Mouse (Mus musculus) layer of hippocampus, postnatal 10 days (tissue): ENCODE measurements around the gene Tpx2. TPM values are rescaled to one million over a fixed set of nuclear protein-coding genes. Genes with fewer than 3 reads are reported as not detected.

Experiments
- DNase-seq, 2 experiments: peaks; one replicate each; pipeline ENCODE4 v3.0.0; 2021; ENCODE audit warnings: low spot score in 2 of 2
- total RNA-seq, 2 experiments: library from RNA; stranded (reverse); gene quantifications; 2 replicates each; pipeline ENCODE4 v1.2.3; 2021

Gene Tpx2
- total RNA-seq, 2 experiments from 2014 or later: 5.9 to 6.6 TPM

DNA sequence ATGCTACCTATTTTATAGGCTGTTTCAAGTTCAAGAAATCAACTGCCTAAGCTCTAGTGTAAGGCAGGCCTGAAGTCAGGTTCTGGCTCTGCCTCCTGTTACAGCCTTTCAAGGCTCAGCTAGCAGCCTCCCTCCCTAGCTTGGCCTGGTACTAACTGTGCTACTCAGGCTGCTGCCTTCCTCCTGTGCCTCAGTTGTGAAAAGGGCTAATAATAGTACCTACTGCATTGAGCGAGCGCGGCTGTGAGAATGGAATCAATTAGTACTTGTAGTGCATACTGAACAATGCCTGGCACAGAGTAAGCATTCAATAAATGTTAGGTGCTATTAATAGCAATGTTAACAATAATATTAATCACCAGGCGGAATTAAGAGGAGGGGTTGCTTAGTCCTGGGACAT, 27.8 kb upstream of the Tpx2 start:
- DNase-seq: peak in 1 of 2 experiments; percentile 23

DNA sequence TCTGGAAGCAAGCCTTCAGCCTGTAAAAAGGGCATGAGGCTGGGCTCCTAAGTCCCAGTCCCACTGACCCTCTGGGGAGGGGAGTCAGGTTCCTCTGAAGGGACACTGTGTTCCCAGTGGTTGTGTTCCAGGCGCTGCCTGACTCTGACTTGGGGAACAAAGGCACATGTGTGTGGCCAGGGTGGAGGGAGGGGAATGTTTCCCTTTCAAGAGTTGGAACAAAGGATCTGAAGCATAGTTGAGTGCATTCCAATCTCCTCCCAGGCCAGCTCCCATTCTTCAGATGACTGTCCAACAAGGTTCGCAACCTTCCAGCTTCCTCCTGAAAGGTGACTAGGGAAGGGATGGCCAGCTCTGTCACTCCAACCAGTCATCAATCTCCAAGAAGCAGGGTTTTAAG, 27.4 kb upstream of the Tpx2 start:
- peak in 1 of 2 experiments; percentile 26 for DNase-seq

DNA sequence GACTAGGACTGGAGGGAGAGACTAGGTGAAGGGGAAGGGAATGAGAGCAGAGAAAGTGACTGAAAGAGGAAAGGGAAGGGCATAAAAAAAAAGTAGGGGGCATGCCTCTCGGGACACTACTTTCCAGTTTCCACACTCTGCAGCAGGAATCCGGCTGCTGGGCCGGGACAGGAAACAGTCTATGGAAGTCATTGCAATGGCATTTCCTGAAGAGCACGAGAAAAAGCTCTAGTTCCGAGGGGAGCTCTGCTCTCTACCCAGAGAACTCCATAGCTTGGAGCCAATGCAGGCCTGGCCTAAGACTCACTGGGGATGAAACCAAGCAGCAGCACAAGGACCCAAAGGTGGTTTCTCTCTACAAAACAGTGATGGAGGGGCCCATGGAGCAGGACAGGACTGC, 26.7 kb upstream of the Tpx2 start:
- DNase-seq: no peak

DNA sequence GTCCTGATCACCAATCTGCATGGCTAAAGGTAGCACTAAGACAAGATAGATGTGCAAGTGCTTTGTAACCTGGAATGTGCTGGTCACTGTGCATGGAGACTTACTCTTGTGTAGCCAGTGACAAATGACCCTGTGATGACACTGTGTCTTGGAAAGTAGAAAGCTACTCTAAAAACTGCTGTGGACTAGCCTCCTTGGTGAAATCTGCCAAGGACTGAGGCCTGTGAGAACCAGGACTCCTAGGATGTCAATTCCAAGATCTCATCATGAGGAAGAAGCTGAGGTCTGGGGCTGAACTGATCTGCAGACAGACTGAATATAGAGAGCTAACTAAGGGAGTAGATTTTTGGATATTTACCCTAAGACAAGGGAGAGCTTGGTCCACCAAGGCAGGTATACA, 26.2 kb upstream of the Tpx2 start:
- no peak for DNase-seq

DNA sequence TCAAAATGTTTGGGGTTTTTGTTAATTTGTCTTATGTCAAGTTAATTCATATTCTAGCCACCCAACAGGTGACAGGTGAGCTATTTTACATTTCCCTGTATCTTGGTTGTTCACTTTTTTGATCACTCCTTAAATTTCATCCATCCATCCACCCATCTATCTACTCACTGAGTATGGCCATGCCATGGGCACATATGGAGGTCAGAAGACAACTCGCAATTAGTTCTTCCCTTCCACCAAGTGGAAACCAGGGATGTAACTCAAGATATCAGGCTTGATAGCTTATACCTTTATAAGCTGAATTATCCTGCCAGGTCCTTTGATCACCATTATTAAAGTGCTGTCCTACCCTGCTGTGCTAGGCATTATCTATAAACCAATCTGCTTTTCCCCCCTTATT, 24.0 kb upstream of the Tpx2 start:
- DNase-seq: no peak

DNA sequence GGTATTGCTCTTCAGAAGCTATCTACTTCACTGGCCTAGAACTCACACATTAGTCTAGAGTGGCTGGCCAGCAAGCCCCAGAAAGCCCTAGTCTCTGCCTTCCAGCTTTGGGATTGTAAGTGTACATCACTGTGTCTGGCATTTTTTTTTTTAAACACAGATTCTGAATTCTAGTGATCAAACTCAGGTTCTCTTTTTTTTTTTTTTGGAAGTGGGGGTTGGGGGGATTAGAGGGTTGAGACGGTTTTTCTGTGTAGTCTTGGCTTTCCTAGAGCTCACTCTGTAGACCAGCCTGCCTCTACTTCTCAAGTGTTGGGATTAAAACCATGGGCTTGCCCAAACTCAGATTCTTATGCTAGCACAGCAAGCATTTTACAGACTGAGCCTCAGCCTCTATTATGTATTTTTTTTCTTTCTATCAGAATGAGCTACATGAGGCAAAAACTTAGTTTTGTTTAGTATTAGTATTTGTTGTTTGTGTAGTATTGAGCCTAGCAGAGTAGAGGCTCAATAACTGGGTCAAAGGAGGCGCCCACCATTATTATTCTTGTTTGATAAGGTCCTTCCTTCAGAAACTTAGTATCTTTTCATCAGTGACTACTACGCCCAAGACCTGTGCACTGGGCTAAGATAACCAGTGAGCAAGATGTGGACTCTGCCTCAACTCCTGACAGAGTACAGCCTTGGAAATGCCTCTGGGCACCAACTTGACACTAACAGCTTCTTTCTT, 23.2 kb upstream of the Tpx2 start:
- DNase-seq: no peak

DNA sequence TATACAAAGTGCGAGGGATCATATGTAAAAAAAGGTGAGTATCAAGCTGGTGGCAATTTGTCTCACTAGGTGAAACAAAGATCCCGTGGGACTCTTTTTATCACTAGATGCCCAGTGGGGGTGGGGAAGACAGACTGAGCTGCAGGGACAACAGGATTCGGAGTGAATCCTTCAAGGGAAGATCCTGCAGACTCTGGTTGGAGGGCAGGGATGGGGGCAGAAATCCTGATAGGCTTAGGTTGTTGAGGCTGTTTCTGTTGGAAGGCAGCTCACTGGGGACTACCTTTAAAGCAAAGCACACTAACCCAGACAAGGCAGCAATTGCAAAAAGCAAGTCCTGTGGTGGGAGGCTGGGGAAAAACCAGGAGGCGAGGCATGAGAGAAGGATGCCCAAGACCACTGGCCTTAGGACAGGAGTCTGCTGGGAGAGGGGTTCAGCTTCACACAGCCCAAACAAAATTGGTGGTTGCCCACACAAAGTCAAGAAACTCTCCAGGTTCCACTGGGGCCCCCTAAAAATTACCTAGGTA, 22.5 kb upstream of the Tpx2 start:
- DNase-seq: no peak

DNA sequence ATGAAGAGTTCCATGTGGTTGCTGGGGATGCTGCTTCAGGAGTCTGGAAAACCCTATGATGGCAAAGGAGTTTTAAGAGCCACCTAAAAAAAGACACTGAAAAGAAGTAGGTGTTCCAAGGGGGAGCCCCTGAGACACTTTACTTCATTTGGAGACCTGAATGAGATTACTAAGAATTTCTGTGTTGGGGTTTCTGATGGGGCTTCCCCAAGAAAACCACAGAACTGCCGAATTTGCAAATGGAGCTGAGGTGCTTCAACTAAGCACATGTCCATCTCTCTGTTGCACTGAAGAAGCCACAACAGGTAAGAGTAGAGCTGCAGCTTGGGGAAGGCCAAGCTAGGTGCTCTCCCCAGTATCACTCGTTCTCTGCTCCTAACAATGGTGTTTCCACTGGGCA, 22.1 kb upstream of the Tpx2 start:
- no peak for DNase-seq

DNA sequence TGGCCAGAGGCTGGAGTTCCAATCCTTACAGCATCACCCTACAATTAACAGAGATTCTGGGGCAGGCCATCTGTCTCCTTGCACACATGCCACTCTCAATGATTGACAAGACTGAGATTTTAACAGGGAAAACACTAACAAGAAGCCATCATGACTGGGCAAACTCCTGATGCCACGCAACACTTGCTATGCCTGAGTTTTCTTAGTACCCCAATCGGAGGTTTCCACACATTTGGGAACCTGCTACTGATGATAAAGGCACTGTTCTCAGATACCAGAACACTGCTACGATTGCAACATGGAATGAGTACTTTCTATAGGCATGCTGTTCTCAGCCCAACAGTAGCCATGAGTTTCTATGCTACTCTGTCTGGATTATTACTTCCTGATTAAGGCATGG, 21.3 kb upstream of the Tpx2 start:
- DNase-seq: no peak

DNA sequence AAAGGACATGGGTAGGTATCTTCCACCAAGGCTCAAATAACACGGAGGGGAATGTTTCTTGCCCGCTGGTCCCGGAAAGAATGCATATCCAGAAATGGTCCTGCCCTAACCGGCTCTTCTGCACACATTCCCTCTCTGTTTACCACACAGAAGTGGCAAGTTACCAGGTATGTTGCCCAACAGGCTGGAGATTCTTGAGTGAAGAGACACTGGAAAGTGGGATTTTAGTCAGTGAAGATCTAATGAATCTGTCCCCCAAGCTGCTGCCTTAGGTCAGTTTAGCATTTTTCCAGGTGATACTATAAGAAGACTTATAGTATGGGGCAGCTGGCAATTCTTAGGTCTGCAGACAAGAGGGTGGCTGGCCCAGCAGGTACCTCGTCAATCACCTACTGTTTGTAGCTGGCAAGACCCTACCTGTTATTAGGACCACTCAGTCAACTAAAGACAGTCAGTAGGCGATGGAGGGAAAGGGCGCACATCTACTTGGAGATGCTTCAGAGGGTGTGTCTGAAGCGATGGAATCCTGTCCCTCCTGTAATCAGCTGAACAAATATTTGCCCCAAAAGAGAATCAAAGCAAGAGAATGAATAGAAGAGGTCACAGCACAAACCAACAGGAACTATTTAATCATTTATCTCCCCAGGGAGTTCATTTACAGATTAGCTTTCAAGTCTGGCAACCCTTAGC, 20.3 kb upstream of the Tpx2 start:
- no peak for DNase-seq

DNA sequence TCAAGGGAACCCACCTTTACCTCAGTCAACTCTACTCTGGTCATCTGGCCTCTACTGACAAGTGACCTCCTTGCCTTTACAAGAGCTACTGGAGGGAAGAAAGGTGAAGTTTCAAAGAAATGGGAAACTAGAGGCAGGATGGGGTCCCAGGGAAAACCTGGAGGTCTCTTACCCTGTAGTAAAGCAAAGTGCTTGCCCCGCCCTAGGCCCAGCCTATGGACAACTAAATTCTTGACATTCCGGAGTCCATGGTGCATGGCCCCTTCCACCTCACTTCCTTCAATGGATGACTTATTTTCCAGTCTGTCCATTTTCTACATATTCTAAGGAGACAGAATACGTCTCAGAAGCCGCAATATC, 19.8 kb upstream of the Tpx2 start:
- no peak for DNase-seq

DNA sequence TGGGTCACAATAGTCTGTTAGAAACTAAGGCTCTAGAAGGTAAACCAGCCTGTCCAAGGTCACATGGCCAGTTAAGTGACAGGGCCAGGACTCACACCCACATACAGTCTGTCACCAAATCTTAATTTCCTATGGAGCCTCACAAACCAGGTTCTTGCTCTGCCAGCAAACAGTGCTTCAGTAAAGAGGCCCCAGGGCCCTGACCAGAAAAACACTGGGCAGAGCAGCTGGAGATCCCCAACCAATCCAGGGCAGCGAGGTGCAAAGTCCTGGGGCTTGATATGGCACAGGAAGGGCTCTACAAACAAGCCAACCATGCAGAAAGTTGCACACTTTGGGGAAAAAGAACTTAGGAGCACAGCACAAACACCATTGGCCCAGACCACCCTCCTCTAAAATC, 19.2 kb upstream of the Tpx2 start:
- DNase-seq: no peak

DNA sequence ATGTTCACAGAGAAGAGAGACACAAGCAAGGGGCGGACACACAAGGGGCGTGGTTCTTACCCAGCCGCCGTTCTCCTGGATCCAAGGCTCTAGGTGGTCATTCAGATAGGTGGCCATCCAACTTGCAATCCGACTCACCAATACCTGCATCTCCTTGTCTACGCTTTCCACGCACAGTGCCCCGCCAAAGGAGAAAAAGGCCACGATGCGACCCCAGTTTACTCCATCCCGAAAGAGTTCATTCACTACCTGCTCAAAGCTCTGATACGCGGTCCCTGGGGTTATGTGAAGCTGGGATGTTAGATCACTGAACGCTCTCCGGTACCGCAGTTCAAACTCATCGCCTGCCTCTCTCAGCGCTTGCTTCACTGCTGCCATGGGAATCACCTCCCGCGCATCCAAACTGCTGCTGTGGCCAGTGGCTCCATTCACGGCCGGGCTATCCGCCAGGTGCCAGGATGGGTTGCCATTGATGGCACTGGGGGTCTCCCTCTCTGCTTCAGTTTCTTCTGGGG, 18.3 kb upstream of the Tpx2 start:
- peak; percentile 48 to 61 for DNase-seq

DNA sequence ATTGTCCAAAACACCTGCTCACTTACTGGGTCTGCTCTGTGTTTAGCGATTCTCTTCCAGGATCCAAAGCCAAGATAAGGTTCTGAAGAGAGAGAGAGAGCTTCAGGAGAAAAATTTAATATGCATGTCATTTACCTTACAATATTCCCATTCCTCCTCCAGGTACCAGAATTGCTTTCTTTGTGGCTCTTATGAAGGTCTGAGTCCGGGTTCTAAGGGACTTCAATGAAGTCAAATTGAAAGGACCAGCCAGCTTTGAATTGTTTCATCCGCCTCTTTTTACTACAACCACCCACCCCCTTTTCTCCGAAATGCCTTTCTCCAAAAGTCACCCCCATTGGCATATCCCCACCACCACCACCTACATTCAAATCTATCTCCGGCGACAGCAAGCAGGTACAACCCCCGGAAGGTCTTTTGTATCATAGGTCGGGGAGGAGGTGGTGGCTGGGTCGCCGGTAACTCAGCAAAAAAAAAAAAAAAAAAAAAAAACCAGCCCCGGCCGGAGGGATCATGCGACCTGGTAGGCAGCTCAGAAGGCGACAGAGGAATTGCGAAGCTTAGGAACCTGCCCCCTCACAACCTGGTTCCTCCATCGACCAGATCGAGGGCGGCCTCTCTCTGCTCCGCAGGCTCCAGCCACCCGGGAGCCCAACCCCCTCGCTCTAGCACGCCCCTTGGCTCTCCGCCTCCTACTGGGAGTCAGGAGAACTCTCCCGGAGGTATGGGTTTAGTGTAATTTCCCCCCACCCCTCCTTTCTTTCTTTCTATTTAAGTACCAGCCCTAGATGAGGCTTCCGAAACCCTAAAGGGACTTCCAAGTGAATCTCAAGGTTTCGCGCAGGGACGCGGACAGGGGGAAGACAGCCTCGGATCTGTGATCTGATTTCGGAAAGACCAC, 17.5 kb upstream of the Tpx2 start:
- DNase-seq: peak; percentile 86 to 90

DNA sequence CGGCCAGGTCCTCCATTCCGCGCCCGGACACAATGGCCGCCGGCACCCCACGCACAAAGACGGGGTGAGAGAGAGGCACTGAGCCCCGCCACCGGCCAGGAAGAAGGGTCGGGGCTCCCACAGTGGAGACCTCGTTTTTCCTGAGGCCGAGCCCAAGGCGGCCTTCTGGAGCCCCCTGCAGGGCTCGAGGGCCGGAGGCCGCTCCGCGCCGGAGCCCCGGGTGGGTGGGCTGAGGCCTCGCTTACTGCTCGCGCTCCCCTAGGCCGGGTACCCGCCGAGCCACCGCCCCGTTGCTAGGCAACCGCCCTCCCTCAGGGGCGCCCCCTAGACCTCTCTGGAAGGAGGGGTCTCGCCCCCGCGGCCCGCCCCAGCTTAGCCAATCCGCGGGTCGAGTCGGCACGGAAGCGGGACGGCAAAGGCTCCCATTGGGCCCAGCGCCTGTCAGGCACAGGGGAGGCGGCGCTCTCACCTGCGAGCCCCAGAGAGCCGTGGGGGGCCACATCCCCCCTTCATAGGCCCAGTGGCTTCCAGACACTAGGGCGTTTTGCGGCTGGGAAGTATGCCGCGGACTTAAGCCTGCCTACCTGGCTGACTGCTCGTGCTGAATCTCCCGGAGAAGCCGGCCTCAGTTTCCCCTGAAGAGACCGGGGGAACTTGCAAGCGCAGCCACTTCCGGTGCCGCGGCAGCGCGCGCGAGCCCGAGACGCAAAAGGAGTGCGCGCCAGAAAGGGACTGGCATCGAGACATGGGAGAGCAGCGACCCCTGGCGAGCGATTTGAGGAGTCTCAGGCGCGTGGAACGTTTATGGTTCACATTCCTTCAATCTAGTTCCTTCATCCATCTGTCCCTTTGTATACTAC, 16.5 kb upstream of the Tpx2 start, which contains the start of gene Bcl2l1:
TSS of gene Bcl2l1 (minus strand) at position 710 of the 860 bp plus-strand sequence.
- peak; percentile 98 to 99 for DNase-seq

DNA sequence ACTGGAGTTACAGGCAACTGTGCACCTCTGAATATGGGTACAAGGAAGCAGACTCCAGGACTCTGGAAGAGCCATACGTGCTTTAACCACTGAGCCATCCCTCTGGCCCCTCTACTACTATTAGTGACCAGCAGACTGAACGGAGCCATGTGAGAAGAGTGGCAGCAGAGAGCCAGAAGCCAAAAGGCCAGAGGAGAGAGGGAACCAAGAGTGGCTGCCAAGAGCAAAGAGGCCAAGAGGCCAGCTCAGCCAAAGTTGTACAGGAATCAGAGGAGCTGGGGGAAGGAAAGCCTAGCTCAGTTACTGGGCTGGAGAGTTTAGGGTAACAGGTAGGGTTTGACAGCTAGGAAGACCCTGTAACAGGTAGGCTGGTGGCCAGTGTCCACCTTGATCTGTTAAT, 8.5 kb upstream of the Tpx2 start:
- DNase-seq: no peak

DNA sequence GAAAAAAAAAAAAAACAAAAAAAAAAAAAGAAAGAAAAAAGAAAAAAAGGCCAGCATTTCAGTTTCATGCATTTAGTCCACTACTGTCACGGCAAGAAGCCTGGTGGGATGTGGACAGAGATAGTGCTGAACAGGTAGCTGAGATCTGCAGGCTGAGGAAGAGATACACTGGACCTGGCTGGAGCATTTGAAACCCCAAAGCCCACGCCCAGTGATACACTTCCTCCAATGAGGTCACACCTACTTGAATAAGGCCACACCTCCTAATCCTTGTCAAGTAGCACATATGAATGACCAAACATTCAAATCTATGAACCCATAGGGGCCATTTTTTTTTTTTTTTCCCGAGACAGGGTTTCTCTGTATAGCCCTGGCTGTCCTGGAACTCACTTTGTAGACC, 5.0 kb upstream of the Tpx2 start:
- DNase-seq: no peak

DNA sequence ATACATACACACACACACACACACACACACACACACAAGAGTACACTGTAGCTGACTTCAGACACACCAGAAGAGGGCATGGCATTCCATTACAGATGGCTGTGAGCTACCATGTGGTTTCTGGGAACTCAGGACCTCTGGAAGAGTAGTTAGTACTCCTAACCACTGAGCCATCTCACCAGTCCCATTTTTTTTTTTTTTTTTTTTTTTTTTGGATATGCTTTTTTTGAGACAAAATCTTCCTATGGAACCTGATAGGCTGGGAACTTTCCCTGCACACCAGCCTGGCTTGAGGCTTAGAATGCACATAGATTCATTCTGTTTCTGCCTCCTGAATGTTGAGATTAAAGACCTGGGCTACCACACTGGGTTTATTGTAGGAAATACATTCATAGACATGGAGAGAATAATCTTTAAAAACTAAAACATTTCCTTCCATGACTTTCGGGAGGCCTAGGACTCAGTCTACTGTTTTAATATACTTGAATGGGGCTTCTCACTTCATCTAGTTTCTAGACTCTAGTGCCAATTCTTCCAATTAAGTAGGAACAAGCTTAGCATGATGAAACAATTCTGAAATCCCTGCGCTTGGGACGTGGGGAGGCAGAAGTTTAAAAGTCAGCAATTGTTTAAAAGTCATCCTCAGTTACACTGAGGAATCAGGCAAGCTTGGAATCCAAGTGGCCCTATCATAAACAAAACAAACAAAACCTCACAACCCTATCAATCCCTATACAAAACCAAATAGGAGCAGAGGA, 528 bp upstream of the Tpx2 start:
- DNase-seq: no peak

DNA sequence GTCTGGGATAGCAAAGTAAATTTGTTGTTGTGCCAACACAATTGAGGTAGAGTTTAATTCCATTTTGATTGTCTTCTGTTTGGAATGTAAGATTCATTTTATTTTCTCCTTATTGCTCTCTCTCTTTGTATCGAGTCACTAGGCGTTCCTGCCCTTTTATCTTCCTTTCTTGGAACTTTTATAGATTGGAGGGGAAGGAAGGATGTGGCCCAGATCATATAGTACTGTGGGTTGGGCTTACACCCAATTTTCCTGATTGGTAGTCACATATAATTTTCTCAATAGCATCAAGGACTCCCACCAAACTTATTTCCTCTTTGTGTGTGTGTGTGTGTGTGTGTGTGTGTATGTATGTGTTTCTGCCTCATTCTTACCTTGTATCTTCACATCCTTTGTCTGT, 702 bp downstream of the Tpx2 start:
- DNase-seq: no peak

DNA sequence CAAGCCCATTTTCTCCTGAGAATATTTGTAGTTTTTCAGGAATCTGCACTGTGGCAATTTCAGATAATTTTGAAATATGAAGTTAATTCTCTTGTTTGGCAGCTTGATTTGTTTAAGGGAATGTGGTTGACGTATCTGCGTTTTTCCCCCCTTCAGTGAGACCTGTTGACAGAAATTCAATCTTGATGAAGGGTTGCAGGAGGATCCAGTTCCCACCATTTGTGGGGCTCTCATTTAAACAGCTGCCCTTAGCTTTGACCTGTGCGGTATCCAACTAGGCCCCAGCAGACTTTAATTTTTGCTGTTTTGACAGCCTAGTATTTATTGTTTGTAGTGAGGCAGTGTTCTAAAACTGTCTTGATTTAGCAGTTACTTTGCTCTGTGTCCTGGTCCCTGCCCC, 11.7 kb downstream of the Tpx2 start:
- DNase-seq: no peak
